Mouse (Mus musculus): ENCODE results near the gene Il2rb. TPM values are rescaled to one million over a fixed set of nuclear protein-coding genes. Genes with fewer than 3 reads are reported as not detected.

Il2rb gene
- polyA plus RNA-seq (2012; rRNA removed) = 3.1 and 4.0 TPM in 2 replicates

GRCm38 (mm10) chr15:78494968-78495406 is at the start of gene Il2rb:
TSS of gene Il2rb (minus strand) at chr15:78495271.
- DNase-seq (ENCODE audit: low read depth) = no peak

- no peak for DNase-seq (ENCODE audit: low read depth)
Observed at GRCm38 (mm10) chr15:78544561-78545001, 49.5 kb upstream of the Il2rb start, which contains the start of gene Sstr3. TSS of gene Sstr3 (minus strand) at chr15:78544685.

GRCm38 (mm10) chr15:78544041-78544440 is 49.0 kb upstream of the Il2rb start:
- DNase-seq (ENCODE audit: low read depth) = no peak

- no peak for DNase-seq (ENCODE audit: low read depth)
Observed at GRCm38 (mm10) chr15:78542767-78543303, 47.8 kb upstream of the Il2rb start.

GRCm38 (mm10) chr15:78542098-78542766 is 47.2 kb upstream of the Il2rb start:
- DNase-seq (ENCODE audit: low read depth) = no peak

GRCm38 (mm10) chr15:78541606-78542005 is 46.5 kb upstream of the Il2rb start:
- DNase-seq (ENCODE audit: low read depth) = no peak

- no peak for DNase-seq (ENCODE audit: low read depth)
Observed at GRCm38 (mm10) chr15:78541036-78541435, 46.0 kb upstream of the Il2rb start.

- DNase-seq (ENCODE audit: low read depth) = no peak
Observed at GRCm38 (mm10) chr15:78535723-78536421, 40.8 kb upstream of the Il2rb start.

GRCm38 (mm10) chr15:78533346-78533835 is 38.3 kb upstream of the Il2rb start:
- DNase-seq (ENCODE audit: low read depth) = no peak

- DNase-seq (ENCODE audit: low read depth) = no peak
Observed at GRCm38 (mm10) chr15:78532566-78533345, 37.7 kb upstream of the Il2rb start.

GRCm38 (mm10) chr15:78531901-78532469 is 36.9 kb upstream of the Il2rb start:
- DNase-seq (ENCODE audit: low read depth) = peak; percentile 65

GRCm38 (mm10) chr15:78531451-78531720 is 36.3 kb upstream of the Il2rb start:
- DNase-seq (ENCODE audit: low read depth) = no peak

GRCm38 (mm10) chr15:78530671-78531450 is 35.8 kb upstream of the Il2rb start, which contains the start of gene C1qtnf6:
TSS of gene C1qtnf6 (minus strand) at chr15:78531416.
- DNase-seq (ENCODE audit: low read depth) = no peak

- no peak for DNase-seq (ENCODE audit: low read depth)
Observed at GRCm38 (mm10) chr15:78530141-78530540, 35.1 kb upstream of the Il2rb start.

GRCm38 (mm10) chr15:78529428-78529990 is 34.4 kb upstream of the Il2rb start:
- no peak for DNase-seq (ENCODE audit: low read depth)

GRCm38 (mm10) chr15:78528726-78529411 is 33.8 kb upstream of the Il2rb start:
- no peak for DNase-seq (ENCODE audit: low read depth)

- DNase-seq (ENCODE audit: low read depth) = no peak
Observed at GRCm38 (mm10) chr15:78527973-78528372, 32.9 kb upstream of the Il2rb start.

- no peak for DNase-seq (ENCODE audit: low read depth)
Observed at GRCm38 (mm10) chr15:78524163-78524562, 29.1 kb upstream of the Il2rb start.

GRCm38 (mm10) chr15:78521892-78522291 is 26.8 kb upstream of the Il2rb start:
- no peak for DNase-seq (ENCODE audit: low read depth)

GRCm38 (mm10) chr15:78521331-78521730 is 26.3 kb upstream of the Il2rb start:
- no peak for DNase-seq (ENCODE audit: low read depth)
